Mouse (Mus musculus): ENCODE results near the gene Neto2.

Gene Neto2

GRCm38 (mm10) chr8:85603203-85603895, 97.4 kb downstream of the Neto2 start:
- DNase-seq (ENCODE audit: extremely low read depth, low read depth), result peak; percentile 16

- DNase-seq (ENCODE audit: extremely low read depth, low read depth), result peak; percentile 29
Measured at GRCm38 (mm10) chr8:85602737-85603136, 98.0 kb downstream of the Neto2 start.

- DNase-seq (ENCODE audit: extremely low read depth, low read depth), result no peak
Measured at GRCm38 (mm10) chr8:85601741-85602140, 99.0 kb downstream of the Neto2 start.

GRCm38 (mm10) chr8:85597413-85598191, 103.1 kb downstream of the Neto2 start:
- DNase-seq (ENCODE audit: extremely low read depth, low read depth), result no peak

- no peak for DNase-seq (ENCODE audit: extremely low read depth, low read depth)
Measured at GRCm38 (mm10) chr8:85595391-85595790, 105.3 kb downstream of the Neto2 start.

- no peak for DNase-seq (ENCODE audit: extremely low read depth, low read depth)
Measured at GRCm38 (mm10) chr8:85594983-85595382, 105.7 kb downstream of the Neto2 start.

GRCm38 (mm10) chr8:85593324-85593723, 107.4 kb downstream of the Neto2 start:
- no peak for DNase-seq (ENCODE audit: extremely low read depth, low read depth)

- DNase-seq (ENCODE audit: extremely low read depth, low read depth), result no peak
Measured at GRCm38 (mm10) chr8:85591532-85591931, 109.2 kb downstream of the Neto2 start.

- no peak for DNase-seq (ENCODE audit: extremely low read depth, low read depth)
Measured at GRCm38 (mm10) chr8:85590258-85590657, 110.5 kb downstream of the Neto2 start.

GRCm38 (mm10) chr8:85588596-85588995, 112.1 kb downstream of the Neto2 start:
- no peak for DNase-seq (ENCODE audit: extremely low read depth, low read depth)
